Mouse (Mus musculus): ENCODE measurements around the gene Phb.

DNA sequence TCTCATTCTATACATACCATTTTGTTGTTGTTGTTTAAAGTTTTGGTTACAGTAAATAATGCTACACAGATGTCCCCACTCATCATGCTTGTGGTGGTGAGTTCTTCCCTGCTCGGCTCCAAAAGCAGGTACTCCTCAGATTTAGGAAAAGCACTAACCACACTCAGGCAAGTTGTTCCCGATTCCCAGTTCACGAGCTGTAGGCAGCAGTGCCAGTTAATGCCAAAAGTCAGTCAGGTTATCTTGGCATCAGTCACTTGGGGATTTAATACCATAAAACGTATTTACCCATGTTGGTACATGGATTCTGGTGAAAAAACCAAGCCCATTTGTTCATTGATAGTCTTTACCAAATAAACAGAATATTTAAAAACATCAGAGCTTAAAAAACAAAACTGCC lies 59.4 kb downstream of the Phb start:
- TF ChIP-seq CTCF (IDR thresholded peaks at IDR 0.05; ENCODE audit: borderline replicate concordance, insufficient read depth, low read depth, low read length) (no peak), POLR2A (IDR thresholded peaks at IDR 0.05; ENCODE audit: borderline replicate concordance, insufficient read depth, low read length) (no peak)
